Mouse (Mus musculus) heart, postnatal 0 days (tissue): ENCODE measurements at regions not wholly inside any gene's neighbourhood (a gene's known extent, or its start where the extent isn't known, plus 50 kb on each side); places are given as distances from the start of the nearest gene placed in this dataset.
A peak's percentile ranks its signal among the peaks of the same experiment; 100 is the strongest.
"Not testable (repeated sequence)": the region's sequence is repeated elsewhere in the genome, so short reads cannot be mapped to it uniquely, and the experiment has no call there.

Experiments used
- ATAC-seq: fragments of 200-750 bp; cut with Nextera tagmentation; 2 replicates; pipeline ENCODE4 v1.8.0; 2017; ENCODE audit warnings: low read depth, moderate number of reproducible peaks, moderate library complexity; ENCODE audit not compliant: insufficient read depth
- DNase-seq: peaks from one replicate; pipeline ENCODE4 v3.0.0-alpha.2; 2016; ENCODE audit warnings: low spot score
- H3K27ac ChIP-seq: fragments of 300-500 bp; sonication (generic); 2 replicates; pipeline ENCODE4 v1.5.1; 2014; ENCODE audit warnings: low read depth, mild to moderate bottlenecking
- H3K27me3 ChIP-seq: fragments of 300-500 bp; sonication (generic); 2 replicates; pipeline ENCODE4 v1.6.1; 2014; ENCODE audit warnings: low read length, mixed read lengths; ENCODE audit not compliant: control insufficient read depth, insufficient read depth
- H3K36me3 ChIP-seq: fragments of 300-500 bp; sonication (generic); replicated peaks from 2 replicates; pipeline ENCODE4 v1.6.1; 2014; ENCODE audit warnings: low read length, mixed read lengths; ENCODE audit not compliant: control insufficient read depth, insufficient read depth
- H3K4me1 ChIP-seq: fragments of 300-500 bp; sonication (generic); 2 replicates; pipeline ENCODE4 v1.6.1; 2014; ENCODE audit warnings: antibody characterized with exemption; ENCODE audit not compliant: control insufficient read depth, insufficient read depth
- H3K4me2 ChIP-seq: fragments of 300-500 bp; sonication (generic); 2 replicates; pipeline ENCODE4 v1.6.1; 2014; ENCODE audit warnings: low read depth, mild to moderate bottlenecking, low read length, moderate library complexity
- H3K4me3 ChIP-seq: fragments of 300-500 bp; sonication (generic); 2 replicates; pipeline ENCODE4 v1.5.1; 2014; ENCODE audit warnings: low read depth, low read length
- H3K9ac ChIP-seq: fragments of 300-500 bp; sonication (generic); replicated peaks from 2 replicates; pipeline ENCODE4 v1.6.1; 2014; ENCODE audit warnings: low read depth, low read length, mixed read lengths
- H3K9me3 ChIP-seq: fragments of 300-500 bp; sonication (generic); replicated peaks from 2 replicates; pipeline ENCODE4 v1.6.1; 2016; ENCODE audit warnings: low read length; ENCODE audit not compliant: control insufficient read depth
- CTCF ChIP-seq: IDR thresholded peaks from 2 replicates; pipeline ENCODE4 v1.5.1; 2016; ENCODE audit warnings: antibody characterized with exemption, control low read depth, low read depth
- EP300 ChIP-seq: IDR thresholded peaks from 2 replicates; pipeline ENCODE4 v1.6.1; 2016; ENCODE audit warnings: antibody characterized with exemption, low read depth
- WGBS: fragments of 180-500 bp; shearing (Covaris S2); extraction: QIAGEN DNeasy Blood & Tissue Kit; methylation state at CpG from one replicate; pipeline ENCODE4 v1.1.7; 2014; 5-methylcytosine and 5-hydroxymethylcytosine counted together

DNA sequence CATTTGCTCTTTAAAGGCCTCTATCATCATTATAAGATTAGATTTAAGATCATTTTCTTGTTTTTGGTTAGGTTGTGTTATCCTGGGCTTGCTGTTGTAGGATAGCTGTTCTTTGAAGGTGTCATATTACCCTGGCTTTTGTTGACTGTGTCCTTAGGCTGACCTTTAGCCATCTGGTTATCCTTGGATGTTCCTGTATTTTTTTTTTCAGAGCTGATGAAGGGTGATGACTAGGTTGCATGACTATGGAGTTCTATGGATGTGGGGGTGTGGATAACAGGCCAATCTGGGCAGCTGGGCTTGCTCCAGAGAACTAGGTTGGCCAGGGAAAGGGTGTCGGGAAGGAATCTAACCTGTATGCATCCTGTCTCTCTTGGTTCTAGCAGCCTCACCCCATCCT, 74.2 kb downstream of the Dmrta1 start:
- no peak overlapping the region for H3K4me3 ChIP-seq
- no peak overlapping the region for H3K27ac ChIP-seq
- DNase-seq (no peak), ATAC-seq (no peak)
- no peak overlapping the region for H3K9ac ChIP-seq
- no peaks in the 10 kb centered on the region for H3K9me3 ChIP-seq
- TF ChIP-seq EP300 (no peak), CTCF (no peak)
- WGBS: 32% methylated on average over 1 of the region's 1 CpGs
- H3K27me3 ChIP-seq: no peaks in the 10 kb centered on the region
- no peaks in the 10 kb centered on the region for H3K36me3 ChIP-seq
- no peaks in the 10 kb centered on the region for H3K4me1 ChIP-seq
- no peak overlapping the region for H3K4me2 ChIP-seq

DNA sequence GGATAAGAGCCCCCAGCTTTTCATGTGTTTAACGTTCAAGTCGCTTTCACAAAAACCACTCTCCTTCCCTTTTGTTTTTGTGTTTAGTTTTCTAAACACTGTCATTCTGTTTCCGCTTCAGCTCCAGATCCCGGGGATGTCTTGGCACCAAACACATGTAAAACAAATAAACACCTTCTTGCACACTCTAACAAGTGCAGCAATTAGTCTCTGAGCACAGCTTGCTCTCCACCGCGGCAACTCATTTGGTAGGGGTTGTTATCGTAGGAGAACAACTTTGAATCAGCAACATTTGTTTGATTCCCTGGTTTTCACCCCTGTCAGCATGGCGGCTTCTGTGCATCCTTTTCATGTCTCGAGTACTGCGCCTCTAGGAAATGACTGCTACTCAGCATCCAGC, 97.0 kb downstream of the Dmrta1 start:
- Histone ChIP-seq H3K4me2 (no peak overlapping the region), H3K4me3 (no peak overlapping the region), H3K36me3 (no peaks in the 10 kb centered on the region), H3K9me3 (no peaks in the 10 kb centered on the region), H3K9ac (no peak overlapping the region), H3K27me3 (no peaks in the 10 kb centered on the region), H3K27ac (no peak overlapping the region), H3K4me1 (no peaks in the 10 kb centered on the region)
- no peak for TF ChIP-seq CTCF
- TF ChIP-seq EP300: no peak
- DNase-seq (no peak), ATAC-seq (no peak)
- 62% methylated on average over 10 of the region's 10 CpGs for WGBS

DNA sequence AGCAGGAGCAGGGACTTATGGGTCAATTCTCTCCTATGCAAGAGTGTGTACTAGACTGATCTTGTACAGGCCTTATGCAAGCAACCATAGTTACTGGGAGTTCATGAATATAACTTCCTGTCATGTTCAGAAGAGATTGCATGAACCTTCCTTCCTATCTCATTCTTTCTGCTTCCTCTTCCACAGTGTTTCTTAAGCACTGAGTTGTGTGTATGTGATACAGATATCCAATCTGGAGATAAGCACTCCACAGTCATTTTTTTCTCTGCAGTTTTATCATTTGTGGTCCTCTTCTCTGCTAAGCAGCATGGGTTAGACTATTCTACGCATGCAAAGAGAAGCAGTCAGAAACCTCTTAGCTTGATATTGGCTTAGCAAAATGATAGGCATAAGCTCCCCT, 102.3 kb downstream of the Dmrta1 start:
- no peak overlapping the region for H3K4me3 ChIP-seq
- H3K9me3 ChIP-seq: no peaks in the 10 kb centered on the region
- no peak overlapping the region for H3K9ac ChIP-seq
- H3K36me3 ChIP-seq: no peaks in the 10 kb centered on the region
- TF ChIP-seq CTCF (no peak), EP300 (no peak)
- no peaks in the 10 kb centered on the region for H3K4me1 ChIP-seq
- H3K27ac ChIP-seq: no peak overlapping the region
- H3K4me2 ChIP-seq: no peak overlapping the region
- ATAC-seq (no peak), DNase-seq (no peak)
- 90% methylated on average over 1 of the region's 1 CpGs for WGBS
- H3K27me3 ChIP-seq: no peaks in the 10 kb centered on the region

DNA sequence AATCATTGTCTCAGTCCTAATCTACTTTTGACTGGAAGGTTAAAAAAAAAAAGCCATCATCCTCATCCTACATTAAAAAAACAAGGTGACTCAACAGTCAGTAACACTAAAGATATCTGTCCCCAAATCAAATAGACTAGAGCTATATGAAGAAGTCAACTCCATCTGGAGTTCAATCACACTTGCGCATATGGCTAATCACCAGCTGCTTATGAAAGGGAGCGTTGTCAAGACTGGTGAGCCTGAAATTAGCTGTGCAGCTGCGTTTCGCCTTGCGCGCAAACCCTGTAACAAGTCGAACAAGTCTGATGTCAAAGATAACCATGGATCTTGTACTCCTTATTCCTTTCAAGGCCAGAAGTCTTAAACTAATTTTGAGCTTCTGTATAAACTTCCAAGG, 137.6 kb downstream of the Dmrta1 start:
- no peak for TF ChIP-seq EP300
- no peak for TF ChIP-seq CTCF
- no peak for DNase-seq
- no peaks in the 10 kb centered on the region for H3K9me3 ChIP-seq
- no peak overlapping the region for H3K4me3 ChIP-seq
- no peak overlapping the region for H3K27ac ChIP-seq
- no peaks in the 10 kb centered on the region for H3K36me3 ChIP-seq
- WGBS: 86% methylated on average over 7 of the region's 7 CpGs
- no peak overlapping the region for H3K4me2 ChIP-seq
- no peak for ATAC-seq
- H3K4me1 ChIP-seq: no peaks in the 10 kb centered on the region
- H3K27me3 ChIP-seq: no peaks in the 10 kb centered on the region
- no peak overlapping the region for H3K9ac ChIP-seq

DNA sequence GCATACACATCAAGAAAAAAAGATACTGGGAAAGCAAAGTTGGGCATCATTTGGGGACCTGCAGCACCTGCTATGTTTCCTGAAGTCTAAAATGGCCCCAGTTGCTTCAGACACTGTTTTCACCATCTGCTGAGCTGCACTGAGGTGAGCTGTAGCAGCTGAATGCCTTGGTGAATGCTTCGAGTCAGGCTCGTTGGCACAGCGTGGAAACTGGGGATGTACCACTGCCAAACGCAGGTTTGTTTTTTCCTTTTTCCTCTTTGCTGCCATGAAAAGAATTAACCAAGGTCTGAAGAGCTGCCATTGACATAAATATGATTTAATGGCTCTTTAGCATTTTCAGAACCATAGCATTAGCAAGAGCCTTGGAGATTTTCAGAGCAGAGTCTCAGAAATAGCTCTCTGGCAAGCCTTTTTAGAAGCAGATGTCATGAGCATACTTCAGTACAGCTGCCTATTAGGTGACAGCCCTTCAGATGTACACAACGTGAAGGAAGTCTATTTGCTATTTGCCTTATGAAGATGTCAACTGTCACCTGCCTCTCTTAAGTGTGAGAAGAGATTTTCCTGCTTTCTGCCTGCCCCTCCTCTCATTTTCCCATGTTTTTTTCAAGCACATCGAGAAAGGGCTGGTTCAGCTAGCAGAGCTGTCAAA, 155.4 kb downstream of the Dmrta1 start:
- H3K4me1 ChIP-seq: no peaks in the 10 kb centered on the region
- H3K27me3 ChIP-seq: no peaks in the 10 kb centered on the region
- H3K4me2 ChIP-seq: no peak overlapping the region
- WGBS: 61% methylated on average over 6 of the region's 6 CpGs
- no peaks in the 10 kb centered on the region for H3K36me3 ChIP-seq
- DNase-seq: no peak
- no peak for ATAC-seq
- no peaks in the 10 kb centered on the region for H3K9me3 ChIP-seq
- H3K27ac ChIP-seq: no peak overlapping the region
- TF ChIP-seq CTCF: no peak
- TF ChIP-seq EP300: no peak
- H3K9ac ChIP-seq: no peak overlapping the region
- no peak overlapping the region for H3K4me3 ChIP-seq

DNA sequence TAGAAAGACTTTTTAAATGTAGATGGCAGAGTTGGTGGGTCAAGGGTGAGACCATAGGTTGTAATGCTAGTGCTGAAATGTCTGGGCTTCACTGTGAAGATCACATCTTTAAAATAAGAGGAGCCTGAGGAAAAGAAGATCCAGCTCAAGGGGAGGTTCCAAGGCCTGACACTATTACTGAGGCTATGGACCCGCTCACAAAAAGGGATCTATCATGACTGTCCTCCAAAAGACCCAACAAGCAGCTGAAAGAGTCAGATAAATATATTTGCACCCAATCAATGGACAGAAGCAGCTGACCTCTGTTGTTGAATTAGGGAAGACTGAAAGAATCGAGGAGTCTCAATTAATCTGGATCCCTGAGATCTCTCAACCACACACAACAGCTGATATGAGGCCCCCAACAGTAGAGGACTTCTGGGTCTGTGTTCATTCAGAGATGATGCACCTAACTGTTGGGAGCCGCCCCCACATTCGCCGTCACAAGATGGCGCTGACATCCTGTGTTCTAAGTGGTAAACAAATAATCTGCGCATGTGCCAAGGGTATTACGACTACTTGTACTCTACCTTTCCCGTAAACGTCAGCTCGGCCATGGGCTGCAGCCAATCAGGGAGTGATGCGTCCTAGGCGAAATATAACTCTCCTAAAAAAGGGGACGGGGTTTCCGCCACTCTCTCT, 196.3 kb downstream of the Dmrta1 start:
- H3K36me3 ChIP-seq, H3K9ac ChIP-seq, H3K27me3 ChIP-seq, H3K4me3 ChIP-seq, DNase-seq, H3K27ac ChIP-seq, ATAC-seq, H3K4me2 ChIP-seq, H3K4me1 ChIP-seq, H3K9me3 ChIP-seq: not testable (repeated sequence)
- WGBS: 28% methylated on average over 6 of the region's 15 CpGs

DNA sequence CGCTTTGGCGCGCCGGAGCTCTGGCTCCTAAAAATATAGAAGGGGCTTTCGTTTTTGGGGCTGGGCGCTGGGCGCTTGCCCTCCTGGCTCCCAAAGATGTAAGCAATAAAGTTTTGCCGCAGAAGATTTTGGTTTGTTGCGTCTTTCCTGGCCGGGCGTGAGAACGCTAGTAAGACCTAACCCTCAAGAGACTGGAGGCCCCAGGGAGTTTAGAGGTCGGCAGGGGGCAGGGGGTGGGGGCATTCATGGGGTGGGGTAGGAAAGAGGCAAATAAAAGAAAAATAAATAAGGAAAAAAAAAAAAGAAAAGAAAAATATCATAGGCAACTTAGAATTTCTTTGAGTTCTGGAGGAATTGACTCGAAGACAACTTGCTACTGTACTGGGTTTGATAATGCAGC, 196.9 kb downstream of the Dmrta1 start:
- H3K27ac ChIP-seq, DNase-seq, H3K27me3 ChIP-seq, H3K4me1 ChIP-seq, H3K36me3 ChIP-seq, H3K9me3 ChIP-seq, H3K9ac ChIP-seq, ATAC-seq: not testable (repeated sequence)
- Histone ChIP-seq H3K4me3 (peak overlapping the region; percentile 40), H3K4me2 (peak overlapping the region; percentile 59)
- 18% methylated on average over 7 of the region's 14 CpGs for WGBS
